Mouse (Mus musculus) cerebellum, adult 18-20 months (tissue): ENCODE data around the gene Exog.

Experiments
- DNase-seq, 2 experiments: peaks; one replicate each; pipeline ENCODE4 v3.0.0; 2021

Exog gene

DNA sequence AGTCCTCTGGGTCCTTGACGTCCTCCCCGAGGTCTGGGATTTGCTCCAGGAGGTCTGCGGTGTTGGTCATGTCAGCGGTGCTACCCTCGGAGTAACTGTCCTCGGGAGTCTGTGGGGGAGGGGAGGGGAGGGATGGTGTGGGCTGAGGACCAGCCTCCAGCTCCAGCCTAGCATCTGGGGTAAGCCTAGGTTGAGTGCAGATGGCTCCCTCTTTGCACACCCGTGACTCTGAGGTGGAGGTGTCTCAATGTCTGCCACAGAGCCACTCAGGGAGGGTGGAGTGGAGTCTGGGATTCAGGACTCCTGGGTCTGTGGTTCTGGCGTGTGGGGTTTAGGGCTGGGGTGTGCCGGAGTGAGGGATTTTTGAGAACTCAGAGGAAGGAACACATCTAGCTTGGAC lies 68.2 kb downstream of the Exog start:
- DNase-seq, result no peak

- DNase-seq, result no peak
These were observed 69.1 kb downstream of the Exog start for GRCm38 (mm10) chr9:119513816-119514215.

GRCm38 (mm10) chr9:119514986-119515385 lies 70.2 kb downstream of the Exog start:
- DNase-seq, result no peak
